Mouse (Mus musculus) lung, embryonic 15.5 days (tissue): ENCODE measurements around the gene Olfr460. TPM values are rescaled to one million over a fixed set of nuclear protein-coding genes. Genes with fewer than 3 reads are reported as not detected.
"Not testable (repeated sequence)": the region's sequence is repeated elsewhere in the genome, so short reads cannot be mapped to it uniquely, and the experiment has no call there.

Experiments
- ATAC-seq: fragments of 200-750 bp; cut with Nextera tagmentation; 2 replicates; pipeline ENCODE4 v1.8.0; 2017; ENCODE audit warnings: moderate number of reproducible peaks, borderline replicate concordance; ENCODE audit not compliant: low FRiP score, low TSS enrichment; ENCODE audit errors: extremely low read depth
- H3K27ac ChIP-seq: fragments of 300-500 bp; sonication (generic); 2 replicates; pipeline ENCODE4 v1.5.1; 2015; ENCODE audit warnings: moderate library complexity, mild to moderate bottlenecking, inconsistent platforms
- H3K27me3 ChIP-seq: fragments of 300-500 bp; sonication (generic); 2 replicates; pipeline ENCODE4 v1.6.1; 2015; ENCODE audit warnings: inconsistent platforms
- H3K36me3 ChIP-seq: fragments of 300-500 bp; sonication (generic); 2 replicates; pipeline ENCODE4 v1.6.1; 2015; ENCODE audit warnings: inconsistent platforms
- H3K4me1 ChIP-seq: fragments of 300-500 bp; sonication (generic); 2 replicates; pipeline ENCODE4 v1.6.1; 2015; ENCODE audit warnings: inconsistent platforms
- H3K4me2 ChIP-seq: fragments of 300-500 bp; sonication (generic); 2 replicates; pipeline ENCODE4 v1.6.1; 2015; ENCODE audit warnings: inconsistent platforms, mild to moderate bottlenecking, moderate library complexity
- H3K4me3 ChIP-seq: fragments of 300-500 bp; sonication (generic); 2 replicates; pipeline ENCODE4 v1.5.1; 2015; ENCODE audit warnings: mild to moderate bottlenecking, inconsistent platforms
- H3K9ac ChIP-seq: fragments of 300-500 bp; sonication (generic); 2 replicates; pipeline ENCODE4 v1.6.1; 2015; ENCODE audit warnings: inconsistent platforms
- H3K9me3 ChIP-seq: fragments of 300-500 bp; sonication (generic); 2 replicates; pipeline ENCODE4 v1.6.1; 2016; ENCODE audit warnings: inconsistent platforms
- WGBS: fragments of 180-500 bp; shearing (Covaris S2); methylation state at CpG from one replicate; pipeline ENCODE4 v1.1.7; 2015; 5-methylcytosine and 5-hydroxymethylcytosine counted together
- polyA plus RNA-seq: library from polyadenylated mRNA; unstranded; fragments of >200 nt; fragmentation: Nextera tagmentation; extraction: Ambion mirVana; gene quantifications from 2 replicates; pipeline ENCODE4 v1.2.1, GENCODE M21; 2015

Gene Olfr460
- not detected in 2 replicates for polyA plus RNA-seq

GRCm38 (mm10) chr6:40569187-40569586 lies at the start of gene Olfr460:
Gene Olfr460 (plus strand): TSS chr6:40569487.
- no peaks in the 10 kb centered on the region for H3K36me3 ChIP-seq
- no peak within 1 kb of the TSS for H3K4me3 ChIP-seq
- no peaks in the 10 kb centered on the region for H3K9me3 ChIP-seq
- H3K9ac ChIP-seq = no peak within 1 kb of the TSS
- ATAC-seq = no peak
- no peaks in the 10 kb centered on the region for H3K4me1 ChIP-seq
- no peak within 1 kb of the TSS for H3K27ac ChIP-seq
- no peak within 1 kb of the TSS for H3K4me2 ChIP-seq
- H3K27me3 ChIP-seq = no peaks in the 10 kb centered on the region
- 90% methylated on average over 3 of the region's 3 CpGs for WGBS

- Histone ChIP-seq H3K4me1 (no peaks in the 10 kb centered on the region), H3K9me3 (no peaks in the 10 kb centered on the region), H3K4me2 (no peak overlapping the region), H3K27me3 (no peaks in the 10 kb centered on the region), H3K9ac (no peak overlapping the region), H3K36me3 (no peaks in the 10 kb centered on the region), H3K27ac (no peak overlapping the region), H3K4me3 (no peak overlapping the region)
- 79% methylated on average over 10 of the region's 10 CpGs for whole genome bisulfite sequencing
- no peak for ATAC-seq
These were observed 24.6 kb upstream of the Olfr460 start for GRCm38 (mm10) chr6:40544690-40545089.

GRCm38 (mm10) chr6:40554950-40555349 lies 14.3 kb upstream of the Olfr460 start, which contains the start of gene Olfr461:
Gene Olfr461 (minus strand): TSS chr6:40555050.
- Histone ChIP-seq H3K4me1 (no peaks in the 10 kb centered on the region), H3K9me3 (no peaks in the 10 kb centered on the region), H3K9ac (no peak within 1 kb of the TSS), H3K4me3 (no peak within 1 kb of the TSS), H3K4me2 (no peak within 1 kb of the TSS), H3K27me3 (no peaks in the 10 kb centered on the region), H3K36me3 (no peaks in the 10 kb centered on the region), H3K27ac (no peak within 1 kb of the TSS)
- no peak for ATAC-seq
- WGBS = 73% methylated on average over 2 of the region's 2 CpGs

GRCm38 (mm10) chr6:40573618-40574017 lies 4.3 kb downstream of the Olfr460 start:
- H3K36me3 ChIP-seq = no peaks in the 10 kb centered on the region
- ATAC-seq = no peak
- no peak overlapping the region for H3K9ac ChIP-seq
- H3K27me3 ChIP-seq = no peaks in the 10 kb centered on the region
- no peak overlapping the region for H3K4me3 ChIP-seq
- H3K27ac ChIP-seq = no peak overlapping the region
- WGBS = 58% methylated on average over 3 of the region's 3 CpGs
- no peaks in the 10 kb centered on the region for H3K4me1 ChIP-seq
- no peak overlapping the region for H3K4me2 ChIP-seq
- no peaks in the 10 kb centered on the region for H3K9me3 ChIP-seq

- no peak overlapping the region for H3K4me2 ChIP-seq
- no peaks in the 10 kb centered on the region for H3K27me3 ChIP-seq
- H3K4me1 ChIP-seq = no peaks in the 10 kb centered on the region
- H3K36me3 ChIP-seq = no peaks in the 10 kb centered on the region
- 71% methylated on average over 1 of the region's 1 CpGs for WGBS
- ATAC-seq = no peak
- no peak overlapping the region for H3K27ac ChIP-seq
- no peak overlapping the region for H3K9ac ChIP-seq
- no peaks in the 10 kb centered on the region for H3K9me3 ChIP-seq
- H3K4me3 ChIP-seq = no peak overlapping the region
These were observed 7.0 kb downstream of the Olfr460 start for GRCm38 (mm10) chr6:40576305-40576704.

GRCm38 (mm10) chr6:40584336-40584735 lies 15.0 kb downstream of the Olfr460 start:
- ATAC-seq = no peak
- Histone ChIP-seq H3K27ac (no peak overlapping the region), H3K4me2 (no peak overlapping the region), H3K9me3 (no peaks in the 10 kb centered on the region), H3K4me1 (no peaks in the 10 kb centered on the region), H3K36me3 (no peaks in the 10 kb centered on the region), H3K27me3 (no peaks in the 10 kb centered on the region), H3K9ac (no peak overlapping the region), H3K4me3 (no peak overlapping the region)
- 79% methylated on average over 6 of the region's 6 CpGs for WGBS

GRCm38 (mm10) chr6:40585645-40586044 lies 16.4 kb downstream of the Olfr460 start, which contains the start of gene Clec5a:
Gene Clec5a (minus strand): TSS chr6:40585821.
- Histone ChIP-seq H3K36me3 (no peaks in the 10 kb centered on the region), H3K9me3 (no peaks in the 10 kb centered on the region), H3K4me1 (no peaks in the 10 kb centered on the region), H3K4me3 (no peak within 1 kb of the TSS), H3K4me2 (no peak within 1 kb of the TSS), H3K9ac (no peak within 1 kb of the TSS), H3K27me3 (no peaks in the 10 kb centered on the region), H3K27ac (no peak within 1 kb of the TSS)
- no peak for ATAC-seq
- 69% methylated on average over 5 of the region's 5 CpGs for WGBS

- Histone ChIP-seq H3K9ac (no peak overlapping the region), H3K4me1 (no peaks in the 10 kb centered on the region), H3K4me3 (no peak overlapping the region), H3K9me3 (no peaks in the 10 kb centered on the region), H3K36me3 (no peaks in the 10 kb centered on the region), H3K27ac (no peak overlapping the region), H3K4me2 (no peak overlapping the region), H3K27me3 (no peaks in the 10 kb centered on the region)
- no peak for ATAC-seq
- 88% methylated on average over 2 of the region's 2 CpGs for WGBS
These were observed 19.1 kb downstream of the Olfr460 start for GRCm38 (mm10) chr6:40588346-40588745.

GRCm38 (mm10) chr6:40594804-40595550 lies 25.7 kb downstream of the Olfr460 start:
- no peak overlapping the region for H3K9ac ChIP-seq
- H3K9me3 ChIP-seq = no peaks in the 10 kb centered on the region
- H3K27ac ChIP-seq = no peak overlapping the region
- no peak for ATAC-seq
- no peaks in the 10 kb centered on the region for H3K27me3 ChIP-seq
- 62% methylated on average over 3 of the region's 3 CpGs for WGBS
- no peaks in the 10 kb centered on the region for H3K4me1 ChIP-seq
- no peaks in the 10 kb centered on the region for H3K36me3 ChIP-seq
- no peak overlapping the region for H3K4me3 ChIP-seq
- H3K4me2 ChIP-seq = no peak overlapping the region

- not testable (repeated sequence) for H3K4me1 ChIP-seq, H3K27me3 ChIP-seq, H3K27ac ChIP-seq, ATAC-seq, H3K9me3 ChIP-seq, H3K4me2 ChIP-seq, H3K4me3 ChIP-seq, H3K36me3 ChIP-seq, H3K9ac ChIP-seq
- 31% methylated on average over 4 of the region's 4 CpGs for WGBS
These were observed 29.3 kb downstream of the Olfr460 start for GRCm38 (mm10) chr6:40598546-40598945.

GRCm38 (mm10) chr6:40607431-40607830 lies 38.1 kb downstream of the Olfr460 start:
- ATAC-seq = no peak
- Histone ChIP-seq H3K27ac (no peak overlapping the region), H3K4me3 (no peak overlapping the region), H3K4me1 (no peaks in the 10 kb centered on the region), H3K27me3 (no peaks in the 10 kb centered on the region), H3K9me3 (no peaks in the 10 kb centered on the region), H3K9ac (no peak overlapping the region), H3K4me2 (no peak overlapping the region), H3K36me3 (no peaks in the 10 kb centered on the region)

GRCm38 (mm10) chr6:40610244-40610643 lies 41.0 kb downstream of the Olfr460 start:
- H3K27ac ChIP-seq = no peak overlapping the region
- H3K27me3 ChIP-seq = no peaks in the 10 kb centered on the region
- ATAC-seq = no peak
- H3K36me3 ChIP-seq = no peaks in the 10 kb centered on the region
- H3K4me1 ChIP-seq = no peaks in the 10 kb centered on the region
- H3K4me3 ChIP-seq = no peak overlapping the region
- 62% methylated on average over 8 of the region's 8 CpGs for WGBS
- no peak overlapping the region for H3K4me2 ChIP-seq
- H3K9ac ChIP-seq = no peak overlapping the region
- no peaks in the 10 kb centered on the region for H3K9me3 ChIP-seq
